Mouse (Mus musculus): ENCODE measurements around the gene Kcnh4.

GRCm38 (mm10) chr11:100722493-100723028 lies 37.2 kb downstream of the Kcnh4 start:
- TF ChIP-seq TAL1 (IDR thresholded peaks at IDR 0.05; ENCODE audit: low read length) (no peak), GATA1 (IDR thresholded peaks at IDR 0.05; ENCODE audit: low read length) (no peak)
